Mouse (Mus musculus): ENCODE data around the gene Plxnd1. TPM values are rescaled to one million over a fixed set of nuclear protein-coding genes. Genes with fewer than 3 reads are reported as not detected.

The Plxnd1 gene
- total RNA-seq (2021) = 100 to 1,000 TPM; 116 to 135 TPM
- long read RNA-seq, experiment 1, full-length matches to known transcripts = 2 of 21 reads
- long read RNA-seq, experiment 1, partial matches to known transcripts = 17 of 21 reads
- long read RNA-seq, experiment 1, other reads (novel, unspliced or antisense) = 2 of 21 reads
- long read RNA-seq, experiment 2, partial matches to known transcripts = 42 of 48 reads
- long read RNA-seq, experiment 2, other reads (novel, unspliced or antisense) = 5 of 48 reads

DNA sequence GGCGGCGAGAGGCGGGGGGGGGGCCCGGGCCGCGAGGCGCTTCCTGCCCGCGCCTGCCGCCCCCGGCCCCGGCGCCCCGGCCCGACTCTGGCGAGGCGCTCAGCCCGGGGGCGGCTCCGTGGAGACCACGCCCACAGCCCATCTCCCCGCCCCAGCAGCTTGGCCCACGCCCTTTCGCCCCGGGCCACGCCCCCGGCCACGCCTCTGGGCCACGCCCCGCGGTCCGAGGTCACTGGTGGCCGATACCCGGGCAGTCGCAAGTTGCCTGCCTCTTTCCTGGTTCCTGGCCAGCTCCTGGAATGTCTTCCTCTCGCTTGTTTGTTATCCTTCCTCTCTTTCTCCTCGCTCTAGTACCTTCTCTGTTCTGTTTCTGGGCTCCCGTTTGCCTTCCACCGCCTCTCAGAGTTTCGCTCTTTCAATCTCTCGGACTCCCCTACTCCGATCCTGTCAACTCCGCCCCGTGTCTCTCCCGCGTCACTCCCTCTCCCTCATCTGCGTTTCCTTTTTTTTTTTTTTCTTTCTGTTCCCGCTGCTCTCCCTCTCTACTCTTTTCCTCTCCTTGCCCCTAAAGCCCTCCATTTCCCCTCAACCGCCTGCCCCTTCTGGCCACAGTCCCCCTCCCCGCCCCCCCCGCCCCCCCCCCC is at the start of gene Plxnd1:
TSS of gene Plxnd1 (minus strand) at position 129 of the 644 bp plus-strand sequence.
- peak; percentile 100 for DNase-seq (ENCODE audit: low spot score in 2 of 2)

DNA sequence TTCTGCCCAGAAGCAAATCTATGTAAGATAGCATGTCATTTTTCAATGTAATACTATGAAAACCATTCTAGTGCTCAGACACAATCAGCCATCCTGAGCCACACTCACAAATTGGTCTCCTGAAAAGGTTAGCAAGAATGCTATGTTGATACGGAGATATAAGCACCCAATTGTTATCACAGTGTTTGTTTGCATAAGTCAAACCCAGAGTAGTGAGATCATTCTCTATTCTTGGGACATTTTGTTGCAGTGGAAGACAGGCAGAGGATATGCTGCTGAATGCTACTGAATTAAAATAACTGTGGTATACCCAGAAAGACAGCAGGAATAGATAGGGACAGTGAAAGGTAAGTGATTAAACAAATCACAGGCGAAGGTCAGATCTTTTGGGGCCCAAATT is 49.2 kb upstream of the Plxnd1 start:
- DNase-seq (ENCODE audit: low spot score in 2 of 2) = no peak

DNA sequence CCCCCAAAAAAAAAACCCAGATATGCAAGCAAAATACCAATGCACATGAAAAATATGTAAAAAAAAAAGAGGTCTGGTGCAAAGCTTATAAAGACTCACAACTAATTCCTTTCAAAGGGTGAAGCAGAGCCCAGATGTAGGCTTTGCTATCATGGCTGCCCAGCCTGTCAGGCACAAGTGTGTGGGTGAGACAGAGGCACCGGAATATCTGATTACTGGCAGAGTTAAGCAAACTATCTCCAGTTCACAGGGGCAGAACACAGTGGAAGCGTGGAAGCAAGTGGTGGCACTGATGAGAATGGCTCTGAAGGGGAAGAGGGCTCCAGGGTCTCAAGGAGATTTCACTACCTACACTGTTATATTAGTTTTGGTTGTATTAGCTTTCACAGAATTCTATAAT is 43.4 kb upstream of the Plxnd1 start:
- no peak for DNase-seq (ENCODE audit: low spot score in 2 of 2)

DNA sequence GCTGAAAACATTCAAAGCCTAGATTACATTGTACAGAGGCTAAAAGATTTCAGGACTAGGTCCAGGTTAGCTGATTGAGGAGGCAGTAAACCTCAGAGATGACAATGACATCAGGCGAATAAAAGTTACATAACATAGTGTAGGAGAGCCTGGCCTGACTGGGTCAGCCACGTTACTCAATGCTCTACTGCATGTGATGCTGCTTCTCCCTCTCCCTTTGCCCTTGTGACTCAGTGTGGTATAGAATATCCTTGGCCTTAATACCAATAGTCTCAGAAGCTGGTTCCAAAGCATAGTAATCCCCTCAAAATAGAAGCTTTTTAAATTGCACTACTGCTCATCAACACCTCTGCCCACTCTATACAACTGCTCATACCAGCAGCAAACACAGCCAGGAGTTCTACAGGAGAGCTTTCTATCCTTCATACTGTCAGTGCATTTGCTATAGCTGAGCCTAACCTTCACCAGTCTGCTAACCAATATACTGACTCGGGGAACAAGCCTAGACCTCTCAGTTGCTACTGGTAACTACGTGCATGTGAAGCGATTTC is 42.6 kb upstream of the Plxnd1 start:
- DNase-seq (ENCODE audit: low spot score in 2 of 2) = peak in 1 of 2 experiments; percentile 9

DNA sequence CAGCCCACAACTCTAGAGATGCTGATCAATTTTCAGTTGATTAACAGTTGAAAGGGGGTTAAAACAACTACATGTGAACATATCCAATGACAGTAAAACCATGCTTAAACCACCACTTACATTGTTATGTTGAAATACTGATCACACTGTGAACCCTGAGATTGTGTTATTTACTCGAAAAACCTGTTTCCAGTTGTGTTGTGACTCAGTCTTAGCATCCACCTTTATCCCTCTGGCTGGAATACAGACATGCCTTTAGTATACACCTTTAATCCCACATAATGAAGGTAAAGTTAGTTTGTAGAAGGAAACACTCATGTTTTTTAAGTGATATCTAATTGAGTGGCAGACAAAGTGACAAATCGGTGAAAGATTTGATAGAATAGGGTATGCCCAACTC is 41.8 kb upstream of the Plxnd1 start:
- no peak for DNase-seq (ENCODE audit: low spot score in 2 of 2)

DNA sequence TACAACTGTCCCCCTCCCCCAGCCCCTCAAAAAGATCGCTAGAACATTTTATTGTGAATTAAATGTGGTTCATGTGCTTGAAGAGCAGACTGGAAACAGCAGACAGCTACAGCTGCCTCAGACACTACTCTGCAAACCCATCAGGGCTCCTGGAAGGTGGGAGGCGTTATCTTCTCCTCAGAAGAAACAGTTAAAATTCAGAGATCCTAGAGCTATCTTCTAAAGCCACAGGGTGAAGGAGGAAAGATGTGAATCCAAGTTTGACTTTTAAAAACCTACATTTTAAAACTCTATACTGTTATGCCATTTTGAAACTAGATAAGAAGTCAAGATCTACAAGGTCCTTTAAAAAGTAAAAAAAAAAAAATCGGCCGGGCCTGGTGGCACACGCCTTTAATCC is 36.2 kb upstream of the Plxnd1 start:
- no peak for DNase-seq (ENCODE audit: low spot score in 2 of 2)

DNA sequence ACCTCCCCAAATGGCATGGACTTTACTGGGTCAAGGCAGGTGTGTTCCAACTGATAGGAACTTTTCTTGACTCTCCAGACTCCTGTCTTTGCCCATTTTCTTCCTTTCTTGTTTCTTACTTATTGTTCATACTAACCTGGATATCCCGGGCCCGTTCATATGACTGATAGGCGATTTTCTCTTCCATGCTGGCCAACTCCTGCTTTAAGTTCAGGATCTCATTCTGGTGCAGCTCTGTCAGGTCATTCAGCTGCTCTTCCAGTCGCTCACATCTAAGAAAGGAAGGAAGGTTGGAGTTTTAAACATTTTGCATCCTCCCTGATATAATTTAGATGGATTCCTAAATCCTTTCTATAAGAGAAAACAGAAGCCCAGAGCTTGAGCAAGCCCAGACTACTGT is 29.9 kb upstream of the Plxnd1 start:
- no peak for DNase-seq (ENCODE audit: low spot score in 2 of 2)

DNA sequence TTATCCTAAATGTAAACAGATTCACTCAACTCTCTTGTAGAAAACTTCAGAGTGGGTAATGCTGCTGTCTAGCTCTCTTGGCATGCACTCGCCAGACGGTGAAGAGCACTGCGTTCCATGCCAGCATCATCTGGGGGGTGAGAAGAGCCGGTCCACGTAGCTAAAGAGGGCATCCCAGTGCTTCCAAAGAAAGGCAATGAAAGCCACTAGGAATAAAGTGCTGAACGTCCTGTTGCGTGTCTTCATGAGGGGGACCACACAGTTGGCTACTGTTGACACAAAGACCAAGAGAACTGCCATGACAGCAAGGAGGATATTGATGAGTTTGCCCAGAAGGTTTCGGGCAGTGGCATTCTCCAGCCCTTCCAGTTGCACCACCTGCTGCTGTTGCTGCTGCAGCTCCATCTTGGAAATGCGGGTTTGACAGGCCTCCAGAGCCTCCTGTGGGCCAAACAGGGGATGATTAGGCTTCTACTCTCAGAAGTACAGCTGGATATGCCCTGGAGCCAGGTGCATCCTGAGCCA is 27.2 kb upstream of the Plxnd1 start:
- DNase-seq (ENCODE audit: low spot score in 2 of 2) = no peak

DNA sequence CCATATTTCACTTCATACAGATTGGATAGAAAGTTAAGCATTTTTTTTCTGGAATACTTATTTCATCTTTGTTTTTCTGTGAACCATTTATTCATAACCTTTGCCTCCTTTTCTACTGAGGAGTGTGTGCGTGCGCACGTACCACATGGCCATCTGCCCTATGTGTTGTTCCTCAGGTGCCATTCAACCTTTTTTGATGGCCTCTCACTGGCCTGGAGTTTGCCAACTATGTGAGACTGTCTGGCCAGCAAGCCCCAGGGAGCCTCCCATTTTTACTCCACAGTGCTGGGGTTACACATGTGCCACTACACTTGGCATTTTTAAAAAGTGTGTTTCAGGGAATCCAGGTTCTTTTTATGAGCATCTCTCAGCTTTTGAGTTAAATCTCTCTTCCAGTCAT is 21.1 kb upstream of the Plxnd1 start:
- DNase-seq (ENCODE audit: low spot score in 2 of 2) = no peak

DNA sequence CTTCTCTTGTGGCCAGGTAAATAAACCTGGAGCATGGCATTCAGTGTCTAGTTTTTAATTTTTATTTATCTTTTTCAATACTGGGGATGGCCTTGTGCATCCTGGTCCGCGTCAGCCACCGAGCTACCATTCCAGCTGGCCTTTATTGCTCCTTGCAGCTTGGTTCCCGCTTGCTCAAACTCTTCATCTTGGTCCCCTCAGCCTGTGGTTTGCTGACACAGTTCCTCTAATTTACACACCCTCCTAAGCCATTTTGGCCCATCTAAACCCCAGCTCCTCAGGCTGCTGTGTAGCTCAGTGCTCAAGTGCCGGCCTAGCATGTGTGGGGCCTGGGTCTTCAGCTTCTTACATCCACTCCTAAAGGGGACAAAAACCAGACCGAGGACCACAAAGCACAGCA is 19.3 kb upstream of the Plxnd1 start:
- DNase-seq (ENCODE audit: low spot score in 2 of 2) = no peak

DNA sequence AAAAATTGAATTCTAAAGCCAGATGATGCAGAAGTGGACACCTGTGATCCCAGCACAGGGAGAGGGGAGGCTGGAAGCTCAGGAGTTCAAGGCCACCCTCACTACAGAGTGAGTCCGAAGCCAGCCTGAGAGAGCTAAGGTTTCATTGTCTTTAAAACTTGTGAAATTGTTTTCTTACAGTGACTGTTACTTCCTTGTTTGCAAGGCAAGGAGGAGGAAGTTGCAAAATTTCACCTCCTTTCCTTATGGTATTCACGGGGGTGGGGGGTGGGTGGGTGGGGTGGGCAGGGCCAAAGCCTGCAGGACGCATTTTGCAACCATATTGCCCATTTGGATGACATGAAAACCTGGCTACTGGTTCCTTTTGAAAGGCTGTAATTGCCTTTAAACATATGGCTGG is 18.9 kb upstream of the Plxnd1 start:
- DNase-seq (ENCODE audit: low spot score in 2 of 2) = no peak

DNA sequence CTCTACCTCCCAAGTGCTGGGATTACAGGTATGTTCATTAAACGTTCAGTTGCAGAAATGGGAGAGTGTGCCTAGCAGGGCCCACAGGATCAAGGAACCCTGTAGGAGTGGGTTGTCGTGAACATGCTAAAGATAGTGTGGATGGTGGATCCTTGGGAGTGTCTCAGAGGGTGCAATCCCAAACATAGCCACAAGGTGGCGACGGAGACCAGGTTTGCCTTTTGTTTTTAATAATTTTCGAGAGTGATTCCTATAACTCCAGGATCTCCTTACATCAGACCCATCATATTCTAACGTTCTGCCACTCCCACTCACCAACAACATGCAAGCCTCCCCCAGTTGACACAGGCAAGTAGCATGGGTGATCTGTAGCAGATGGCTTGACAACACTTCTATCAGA is 15.7 kb upstream of the Plxnd1 start:
- peak; percentile 89 to 91 for DNase-seq (ENCODE audit: low spot score in 2 of 2)

DNA sequence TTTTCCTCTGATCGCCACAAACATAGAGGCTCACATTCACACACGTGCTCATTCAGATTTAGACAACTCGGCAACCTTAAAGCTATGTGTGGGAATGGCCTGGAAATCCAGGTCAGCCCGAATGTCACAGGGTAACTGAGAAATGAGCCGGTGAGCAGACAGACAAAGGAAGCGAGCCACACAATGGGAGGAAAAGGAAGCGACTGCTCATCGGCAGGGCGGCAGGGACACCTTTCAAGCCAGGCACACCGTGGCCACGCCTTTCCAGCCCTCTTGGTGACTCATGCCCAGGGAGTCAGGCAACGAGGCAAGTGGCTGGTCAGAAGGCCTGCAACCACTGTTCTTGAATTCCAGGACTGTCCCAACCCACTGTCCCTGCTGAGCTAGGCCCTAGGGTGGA is 14.6 kb upstream of the Plxnd1 start:
- peak in 1 of 2 experiments; percentile 38 for DNase-seq (ENCODE audit: low spot score in 2 of 2)

DNA sequence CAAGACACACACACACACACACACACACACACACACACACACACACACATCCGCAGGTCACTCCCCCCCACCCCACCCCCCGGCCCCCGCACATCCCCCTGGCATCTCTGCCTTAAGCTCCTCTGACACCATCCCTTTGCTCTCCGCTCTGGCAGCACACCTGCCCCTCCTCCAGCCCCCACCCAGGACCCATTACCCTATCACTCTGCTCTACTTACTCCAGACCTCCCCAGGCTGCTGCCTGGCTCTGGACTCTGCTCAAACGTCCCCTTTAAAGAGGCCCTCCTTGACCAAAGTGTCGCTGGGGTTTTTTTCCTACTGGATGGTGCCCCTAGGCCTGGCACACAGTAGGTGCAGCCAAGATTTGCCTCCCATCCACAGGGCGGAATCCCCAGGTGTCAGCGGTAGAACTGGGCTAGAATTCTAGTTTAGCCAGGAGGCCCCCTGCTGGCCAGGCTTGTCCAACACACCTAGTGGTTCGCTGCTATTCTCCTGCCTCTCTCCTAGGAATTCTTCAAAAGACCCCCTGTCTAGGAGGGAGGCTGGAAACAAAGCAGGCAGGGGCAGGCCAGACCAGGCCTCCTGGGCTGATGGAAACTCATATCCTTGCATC is 12.9 kb upstream of the Plxnd1 start:
- DNase-seq (ENCODE audit: low spot score in 2 of 2) = peak; percentile 75 to 83

DNA sequence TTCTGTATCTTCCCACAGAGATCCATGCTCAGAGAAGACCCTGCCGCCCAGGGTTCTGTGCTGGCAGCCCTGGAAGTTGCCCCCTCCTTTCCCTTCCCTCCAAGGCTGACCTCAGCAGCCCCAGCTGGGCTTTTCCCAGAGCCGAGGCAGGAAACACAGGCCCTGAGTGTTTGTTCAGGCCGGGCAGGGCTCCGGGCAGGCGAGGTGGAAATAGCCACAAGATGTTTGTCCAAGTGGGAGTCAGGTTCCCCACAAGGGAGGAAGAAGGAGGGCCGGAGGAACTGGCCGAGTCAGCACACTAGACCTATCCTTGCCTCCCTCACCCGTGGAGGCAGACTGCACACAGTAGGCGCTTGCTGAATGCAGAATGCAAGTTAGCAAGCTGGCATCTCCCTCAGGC is 11.9 kb upstream of the Plxnd1 start:
- peak; percentile 28 to 47 for DNase-seq (ENCODE audit: low spot score in 2 of 2)

DNA sequence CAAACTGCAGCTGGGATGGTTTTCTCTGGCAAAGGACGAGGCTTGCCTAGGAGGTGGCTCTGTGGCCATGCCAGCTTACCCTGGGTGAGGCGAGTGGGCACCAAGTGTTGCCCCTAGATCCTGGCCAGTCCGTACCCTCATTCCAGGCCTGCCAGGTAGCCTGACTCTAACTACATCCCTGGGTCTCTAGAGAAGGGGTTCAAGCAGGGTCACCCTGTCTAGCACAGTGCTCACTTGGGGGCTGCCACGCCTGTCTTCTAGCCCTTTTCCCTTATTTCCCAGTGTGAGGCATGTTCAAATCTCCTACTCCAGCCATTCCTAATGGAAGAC is 11.1 kb upstream of the Plxnd1 start:
- DNase-seq (ENCODE audit: low spot score in 2 of 2) = no peak

DNA sequence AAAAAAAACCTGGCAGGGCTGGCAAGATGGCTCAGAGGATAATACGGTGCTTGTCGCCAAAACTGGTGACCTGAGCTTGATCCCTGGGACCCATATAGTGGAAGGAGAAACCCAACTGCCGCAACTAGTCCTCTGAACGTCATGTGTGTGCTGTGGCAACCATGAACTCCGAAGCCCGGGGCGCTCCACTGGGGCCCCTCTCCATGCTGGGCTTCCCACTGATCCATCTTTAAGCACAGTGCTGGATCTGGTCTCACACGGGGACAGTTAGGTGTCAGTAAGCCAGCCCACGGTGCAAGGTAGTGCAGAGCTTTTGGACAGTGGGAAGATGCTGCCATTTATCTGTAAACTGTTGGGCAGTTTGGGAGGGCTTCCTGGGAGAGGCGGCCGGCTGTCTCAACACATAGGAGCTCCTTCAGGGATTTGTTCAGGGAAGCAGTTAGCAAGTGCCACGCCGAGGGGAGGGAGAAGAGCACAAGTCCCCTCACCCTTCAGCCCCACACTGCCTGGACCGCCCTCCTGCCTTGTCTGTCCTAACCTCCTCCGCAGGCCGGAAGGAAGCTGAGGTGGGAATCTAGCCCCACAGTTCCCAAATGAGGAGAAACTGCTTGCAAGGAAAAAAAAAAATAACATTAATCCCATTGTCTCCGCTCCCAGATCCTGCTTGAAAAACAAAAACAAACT is 10.6 kb upstream of the Plxnd1 start:
- DNase-seq (ENCODE audit: low spot score in 2 of 2) = peak in 1 of 2 experiments; percentile 30

DNA sequence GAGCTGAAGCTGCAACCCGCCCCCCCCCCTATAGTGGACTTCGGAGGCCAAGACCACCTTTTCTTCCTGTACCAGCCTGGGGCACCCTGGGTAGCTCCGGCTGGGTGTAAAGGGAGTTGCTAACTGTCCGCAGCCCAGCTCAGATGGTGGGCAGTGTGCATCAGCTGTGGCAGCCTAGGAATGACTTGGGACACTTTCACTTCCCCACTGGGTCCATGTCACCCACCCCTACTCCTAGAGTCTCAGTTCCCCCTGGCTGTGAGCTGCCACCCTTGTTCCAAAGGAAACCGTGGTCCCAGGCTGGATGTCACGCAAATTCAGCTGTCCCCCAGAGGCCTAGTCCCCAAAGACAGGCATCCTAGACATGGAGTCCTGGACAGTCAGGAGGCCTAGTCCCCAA is 9.9 kb upstream of the Plxnd1 start:
- peak in 1 of 2 experiments; percentile 24 for DNase-seq (ENCODE audit: low spot score in 2 of 2)

DNA sequence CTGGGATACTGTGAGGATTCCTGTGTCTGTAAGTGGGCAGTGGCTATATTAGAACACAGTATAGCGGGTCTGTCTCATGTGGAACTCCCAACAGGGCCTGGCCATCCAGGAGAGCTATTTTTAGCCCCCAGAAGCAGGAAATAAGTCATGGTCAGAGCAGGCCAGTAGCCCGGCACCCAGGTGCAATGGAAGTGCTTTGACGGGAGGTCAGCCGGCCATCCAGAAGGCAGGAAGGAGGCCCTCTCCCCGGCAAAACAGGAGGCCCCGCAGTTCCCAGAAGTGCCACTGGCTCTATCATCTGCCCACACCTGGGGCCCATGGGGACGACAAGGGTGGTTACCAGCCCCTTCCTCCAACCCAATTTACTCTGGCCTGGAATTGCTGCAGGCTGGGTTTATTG is 9.3 kb upstream of the Plxnd1 start:
- DNase-seq (ENCODE audit: low spot score in 2 of 2) = peak; percentile 7 to 36

DNA sequence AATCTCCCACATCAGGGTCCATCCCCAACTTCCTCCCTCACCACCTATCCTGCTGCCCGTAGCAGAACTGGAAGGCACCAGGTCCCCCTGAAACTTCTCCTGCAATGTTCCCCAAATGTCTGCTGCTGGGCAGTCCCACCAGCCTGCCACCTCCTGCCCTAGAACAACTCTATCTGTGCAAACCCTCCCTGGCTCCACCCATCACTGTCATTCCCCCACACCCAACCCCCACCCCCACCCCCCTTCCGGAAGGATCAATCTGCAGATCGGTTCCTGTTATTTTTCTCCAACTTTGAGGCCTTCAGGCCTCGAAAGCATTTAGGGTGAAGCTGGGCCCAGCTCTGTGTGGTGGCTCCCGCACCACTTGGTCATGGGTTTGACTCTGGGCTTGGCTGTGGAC is 8.7 kb upstream of the Plxnd1 start:
- peak in 1 of 2 experiments; percentile 6 for DNase-seq (ENCODE audit: low spot score in 2 of 2)

DNA sequence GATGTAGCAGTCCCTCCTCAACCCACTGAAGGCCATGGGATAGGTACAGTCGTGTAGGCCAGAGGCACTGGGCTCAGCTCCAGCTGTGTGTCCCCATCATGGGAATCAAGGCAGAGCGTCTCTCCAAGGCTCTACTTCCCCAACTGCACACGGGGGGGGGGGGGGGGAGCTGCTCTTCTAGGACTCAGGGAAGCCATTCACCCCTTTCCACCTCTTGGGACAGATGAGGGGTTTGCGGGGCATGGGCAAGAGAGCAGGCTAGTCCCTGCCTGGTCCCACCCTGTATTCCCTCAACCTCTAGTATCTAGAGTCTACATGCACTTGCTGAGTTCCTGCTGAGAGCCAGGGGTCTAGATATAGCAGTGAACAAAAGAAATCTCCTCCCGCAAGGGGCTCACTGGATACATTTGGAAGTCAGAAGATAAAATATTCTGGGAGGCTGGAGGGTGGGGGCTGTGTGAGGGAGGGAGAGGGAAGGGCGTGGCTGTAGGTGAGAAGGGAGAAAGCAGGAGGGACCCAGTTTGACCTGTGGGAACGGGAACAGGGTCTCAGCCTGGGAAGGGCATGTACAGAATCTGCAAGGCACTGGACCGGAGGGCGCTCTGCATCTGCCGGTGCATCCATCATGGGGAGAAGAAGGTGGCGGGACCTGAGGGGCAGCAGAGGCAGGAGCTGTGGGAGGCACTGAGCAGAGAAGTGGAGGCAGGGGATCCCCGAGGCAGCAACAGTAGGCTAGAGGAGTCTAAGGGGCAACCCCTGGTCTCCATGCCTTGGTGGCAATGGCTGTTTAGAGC is 7.7 kb upstream of the Plxnd1 start:
- no peak for DNase-seq (ENCODE audit: low spot score in 2 of 2)

All from adrenal gland, adult 18-20 months (tissue).